Mouse (Mus musculus): Measurements from ENCODE around the gene Ptpn18.
"Not testable (repeated sequence)": the region's sequence is repeated elsewhere in the genome, so short reads cannot be mapped to it uniquely, and the experiment has no call there.

Ptpn18 gene

GRCm38 (mm10) chr1:34517297-34517696 is 57.7 kb downstream of the Ptpn18 start:
- not testable (repeated sequence) for DNase-seq (ENCODE audit: low spot score)

GRCm38 (mm10) chr1:34517797-34518196 is 58.2 kb downstream of the Ptpn18 start:
- not testable (repeated sequence) for DNase-seq (ENCODE audit: low spot score)

GRCm38 (mm10) chr1:34518259-34518658 is 58.7 kb downstream of the Ptpn18 start:
- no peak for DNase-seq (ENCODE audit: low spot score)

GRCm38 (mm10) chr1:34522205-34522849 is 62.8 kb downstream of the Ptpn18 start:
- DNase-seq (ENCODE audit: low spot score), result no peak

GRCm38 (mm10) chr1:34522850-34523244 is 63.3 kb downstream of the Ptpn18 start:
- DNase-seq (ENCODE audit: low spot score), result no peak

GRCm38 (mm10) chr1:34523647-34524046 is 64.1 kb downstream of the Ptpn18 start:
- DNase-seq (ENCODE audit: low spot score), result no peak
